Mouse (Mus musculus) MN1 (cell line): ENCODE measurements around the gene Fas.

ENCODE experiments used
- DNase-seq: peaks from one replicate; pipeline ENCODE4 v3.0.0-alpha.2; 2016; ENCODE audit warnings: low spot score

Fas gene

DNA sequence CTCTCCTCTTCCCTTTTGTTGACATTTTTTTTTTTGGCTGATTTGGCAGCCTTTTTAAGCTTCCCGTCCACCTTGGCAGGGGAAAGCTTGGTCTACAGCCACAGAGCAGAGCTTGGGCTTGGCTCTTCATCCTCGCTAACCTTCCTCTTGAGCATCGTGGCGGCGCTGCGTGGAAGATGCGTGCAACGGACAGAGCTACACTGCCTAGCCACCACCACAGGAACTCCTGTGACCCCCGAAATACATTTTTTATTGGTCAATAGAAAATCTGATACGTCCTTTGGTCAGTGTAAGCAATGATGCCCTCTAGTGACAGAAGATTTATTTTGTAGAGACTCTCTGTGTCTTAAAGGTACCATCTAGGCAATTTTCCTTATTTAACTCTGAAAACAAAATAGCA is 6.1 kb upstream of the Fas start:
- DNase-seq = no peak

DNA sequence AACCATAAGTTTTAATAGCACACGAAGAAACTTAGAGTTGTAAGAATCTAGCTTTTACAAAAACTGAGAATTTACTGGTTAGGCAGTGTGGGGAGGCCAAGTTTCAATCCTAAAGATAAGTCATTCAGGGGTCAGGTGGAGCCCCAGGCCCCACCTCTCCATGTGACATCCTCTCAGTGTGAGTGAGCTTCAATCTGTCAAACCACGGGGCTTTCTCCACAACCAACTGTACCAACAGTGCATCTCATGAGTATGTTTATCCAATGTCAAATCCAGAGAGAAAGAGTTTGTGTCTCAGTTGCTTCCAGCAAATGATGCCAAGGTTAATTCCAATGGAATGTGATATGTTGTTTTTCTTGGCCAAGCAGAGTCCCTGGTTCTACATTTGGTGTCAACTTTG is 5.6 kb upstream of the Fas start:
- no peak for DNase-seq

DNA sequence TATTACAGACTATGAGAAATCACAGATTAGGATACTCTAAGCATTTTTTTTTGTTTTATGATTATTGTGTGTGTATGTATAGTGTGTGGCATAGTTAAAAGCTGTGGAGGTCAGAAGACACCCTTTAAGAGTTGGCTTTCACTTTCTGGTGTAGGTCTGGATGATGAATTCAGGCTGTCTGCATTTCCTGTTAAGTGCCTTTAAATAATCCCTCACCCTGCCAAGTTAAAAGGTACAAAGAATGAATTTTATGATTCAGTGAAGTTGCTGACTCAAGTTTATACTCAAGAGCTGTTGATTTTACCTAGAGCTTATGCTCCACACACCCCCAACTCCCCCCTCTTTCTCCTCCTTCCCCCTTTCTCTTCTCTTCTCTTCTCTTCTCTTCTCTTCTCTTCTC is 3.2 kb upstream of the Fas start:
- DNase-seq = no peak

DNA sequence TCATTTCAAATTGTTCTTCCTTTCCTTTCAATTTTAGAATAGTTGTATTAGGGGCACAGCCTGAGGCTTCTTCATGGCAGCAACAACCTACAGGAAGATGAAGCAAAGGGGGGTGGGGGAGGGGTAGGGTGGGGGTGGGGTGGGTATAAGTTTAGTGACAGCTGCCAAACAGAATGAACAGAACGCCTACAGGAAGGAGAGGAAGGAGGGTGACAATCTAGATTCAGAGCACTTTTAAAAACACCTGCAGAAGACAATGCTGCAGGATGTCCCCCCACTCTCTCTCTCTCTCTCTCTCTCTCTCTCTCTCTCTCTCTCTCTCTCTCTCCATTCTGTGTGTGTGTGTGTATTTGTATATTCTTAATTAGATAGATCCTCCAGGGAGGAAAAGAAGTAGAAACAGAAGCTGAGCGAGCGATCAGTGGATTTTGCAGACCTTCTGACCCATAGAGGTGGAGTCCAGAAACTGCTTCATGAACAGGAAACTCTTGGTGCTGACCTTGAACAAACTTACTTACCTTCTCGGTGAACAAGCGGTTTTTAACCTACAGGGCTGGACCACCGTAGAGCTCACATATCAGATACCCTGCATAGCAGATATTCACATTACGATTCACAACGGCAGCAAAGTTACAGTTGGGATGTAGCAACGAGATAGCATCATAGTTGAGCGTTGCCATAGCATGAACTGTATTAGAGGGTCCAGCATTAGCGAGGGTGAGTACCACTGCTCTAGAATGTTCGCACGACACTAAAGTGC is 2.6 kb upstream of the Fas start:
- DNase-seq = no peak

DNA sequence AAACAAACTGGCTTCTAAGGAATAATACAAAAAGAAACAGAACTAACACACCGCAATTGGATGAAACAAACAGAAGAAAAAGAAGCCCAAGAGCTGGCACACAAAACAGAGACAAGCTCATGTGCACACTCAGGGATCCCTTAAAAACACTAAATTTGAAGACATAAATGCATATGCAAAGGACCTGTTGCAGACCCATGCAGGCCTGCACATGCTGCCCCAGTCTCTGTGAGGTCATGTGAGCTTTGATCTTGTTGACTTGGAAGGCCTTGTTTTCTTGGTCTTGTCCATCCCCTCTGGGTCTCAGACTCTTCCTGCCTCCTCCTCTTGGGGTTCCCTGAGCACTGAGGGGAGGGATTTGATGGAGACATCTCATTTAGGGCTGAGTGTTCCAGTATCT is 1.8 kb upstream of the Fas start:
- DNase-seq = no peak

DNA sequence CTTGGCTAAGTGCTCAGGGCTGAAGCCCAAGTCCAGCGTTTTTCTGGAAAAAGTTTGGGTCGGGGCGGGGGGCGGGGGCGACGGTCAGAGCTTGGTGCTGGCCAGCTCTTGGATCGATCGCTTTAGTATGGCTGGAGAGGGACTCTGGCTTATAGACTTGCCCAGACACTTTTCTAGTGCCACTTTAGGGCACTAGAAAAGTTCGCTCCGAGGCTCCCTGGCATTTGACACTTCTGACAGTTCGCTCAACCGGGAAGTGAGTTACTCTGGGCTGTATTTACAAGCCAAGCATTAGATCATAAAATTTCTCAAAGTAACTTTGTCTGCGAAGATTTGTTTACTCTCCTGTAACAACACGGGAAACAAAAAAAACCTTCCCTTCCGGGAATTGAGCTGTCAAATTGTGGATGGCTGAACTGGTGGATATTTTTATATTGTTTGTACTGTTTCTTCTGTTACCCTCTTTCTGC is 441 bp downstream of the Fas start:
- DNase-seq = no peak

DNA sequence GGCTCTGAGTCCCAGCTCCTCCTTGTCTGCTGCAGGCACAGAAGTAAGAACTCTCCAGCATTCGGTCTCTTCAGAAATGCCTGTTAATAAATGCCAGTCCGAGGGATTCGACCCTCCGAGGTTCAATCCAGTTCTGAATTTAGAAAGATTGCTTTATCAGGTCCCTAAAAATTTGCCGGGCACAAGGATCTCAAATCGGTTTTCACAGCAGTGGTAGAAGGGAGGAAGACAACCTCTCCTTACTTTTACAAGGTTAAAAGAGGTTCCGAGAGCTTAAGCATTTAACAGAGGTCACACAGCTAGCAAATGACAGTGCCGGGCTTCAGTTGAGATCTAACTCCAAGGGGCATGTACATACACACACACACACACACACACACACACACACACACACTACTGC is 913 bp downstream of the Fas start:
- no peak for DNase-seq

DNA sequence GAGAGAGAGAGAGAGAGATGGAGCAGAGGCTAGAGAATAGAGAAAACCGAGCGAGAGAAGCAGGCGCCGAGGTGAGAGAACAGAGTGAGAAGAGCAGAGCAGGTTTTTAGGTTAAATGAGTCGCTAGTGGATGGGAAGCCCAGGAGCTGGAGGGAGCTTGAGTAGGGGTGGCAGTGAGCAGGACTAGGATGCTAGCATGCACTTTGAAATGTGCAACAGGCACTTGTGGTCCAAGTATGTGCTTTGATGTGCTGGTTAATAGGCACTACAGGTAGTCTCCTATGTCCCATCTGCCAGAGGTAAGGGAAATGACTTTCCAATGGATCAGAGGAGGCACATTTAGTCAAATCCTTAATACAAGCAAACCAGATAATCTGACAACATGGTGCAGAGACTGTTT is 1.5 kb downstream of the Fas start:
- DNase-seq = no peak

DNA sequence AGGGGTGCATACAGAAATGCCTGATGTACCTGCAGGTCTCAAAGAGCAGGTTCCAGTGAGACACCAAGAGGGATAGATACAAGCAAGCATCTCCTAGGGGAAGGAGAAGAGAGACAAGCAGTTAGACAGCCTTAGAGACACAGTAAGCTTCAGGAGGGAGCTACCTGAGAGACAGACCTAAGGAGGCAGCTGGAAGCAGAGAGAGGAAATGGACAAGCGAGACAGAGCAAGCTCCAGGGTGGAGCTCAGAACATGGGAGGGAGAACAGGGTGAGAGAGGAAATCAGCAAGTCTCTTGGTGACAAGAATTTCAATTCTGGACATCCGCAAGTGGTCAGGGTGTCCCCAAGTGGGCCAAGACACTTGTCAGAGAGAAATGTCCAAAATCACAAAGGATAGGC is 2.2 kb downstream of the Fas start:
- no peak for DNase-seq

DNA sequence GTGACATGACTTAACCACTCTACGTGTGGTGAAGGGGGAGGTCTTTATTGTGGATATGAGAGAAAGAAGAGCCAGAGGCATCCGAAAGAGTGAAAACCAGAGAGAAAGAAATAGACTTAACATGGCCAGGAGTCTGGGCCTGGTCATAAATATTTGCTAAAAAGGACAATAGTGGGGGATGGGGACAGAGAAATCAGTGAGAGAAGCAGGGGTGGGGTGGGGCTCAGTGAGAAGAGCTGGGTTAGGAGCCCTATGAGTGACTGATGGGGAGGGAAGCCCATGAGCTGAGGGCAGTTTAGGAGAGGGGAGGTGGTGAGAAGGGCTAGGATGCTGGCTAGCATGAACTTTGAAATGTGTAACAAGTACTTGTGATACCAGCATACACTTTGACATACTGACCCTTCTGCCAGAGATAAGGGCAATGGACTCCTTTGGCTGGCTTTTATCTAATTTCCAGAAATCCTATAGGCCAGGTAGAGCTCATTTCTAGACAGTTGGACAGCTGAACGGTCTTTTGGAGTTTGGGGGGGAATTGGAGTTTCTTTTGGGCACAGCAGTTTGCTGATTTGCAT is 3.0 kb downstream of the Fas start:
- DNase-seq = no peak

DNA sequence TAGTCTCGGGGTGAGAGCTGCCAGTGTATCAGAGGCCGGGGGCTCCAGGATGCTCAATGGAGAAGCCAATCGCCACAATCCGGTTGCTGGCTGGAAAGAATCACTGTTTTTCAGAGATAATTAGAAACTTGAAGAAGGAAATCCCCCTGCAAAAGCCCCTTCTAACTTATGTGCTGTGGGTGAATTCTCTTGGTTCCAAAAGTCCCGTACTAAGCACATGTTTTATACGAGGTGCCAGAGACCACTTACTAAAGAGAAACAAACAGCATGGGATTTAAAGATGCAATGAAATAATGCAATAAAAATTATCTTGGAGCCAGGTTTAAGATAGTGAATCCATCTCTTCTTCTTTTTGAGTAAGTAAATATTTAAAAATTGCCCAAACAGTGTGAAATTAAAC is 5.0 kb downstream of the Fas start:
- DNase-seq = no peak

DNA sequence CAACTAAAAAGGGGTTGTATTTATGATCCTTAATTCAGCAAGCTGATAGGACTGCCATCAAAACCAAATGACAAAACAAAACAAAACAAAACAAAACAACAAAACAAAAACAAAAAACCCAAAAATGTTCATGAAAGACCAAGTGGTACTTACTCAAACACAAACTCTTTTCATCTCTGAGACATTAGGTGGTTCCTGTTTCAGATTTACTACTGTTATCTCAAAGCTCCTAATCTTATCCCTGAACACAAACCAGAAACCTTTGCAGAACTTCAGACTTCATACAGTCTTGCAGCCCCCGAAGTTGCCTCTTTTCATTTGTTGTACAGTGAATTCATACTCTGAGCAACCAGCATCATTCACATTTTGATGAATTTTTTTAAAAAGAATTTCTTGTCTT is 8.1 kb downstream of the Fas start:
- no peak for DNase-seq

DNA sequence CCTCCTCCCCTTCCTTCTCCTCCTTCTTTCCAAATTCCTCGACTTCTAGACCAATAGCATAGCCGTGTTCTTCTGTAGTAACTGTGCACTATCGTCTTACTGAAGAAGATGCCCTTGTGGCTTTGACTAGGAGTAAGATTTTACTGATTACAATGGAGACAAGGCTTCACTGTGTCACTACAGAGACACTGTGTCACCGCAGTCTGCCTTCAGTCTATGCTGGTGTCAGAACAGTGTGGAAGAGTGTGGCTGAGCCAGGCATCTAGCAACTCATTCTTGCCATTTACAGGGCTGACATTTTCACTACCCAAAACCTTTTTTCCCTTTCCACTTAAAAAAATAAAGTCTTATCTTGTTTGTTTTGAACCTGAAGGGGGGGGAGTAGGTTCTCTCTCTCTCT is 8.8 kb downstream of the Fas start:
- no peak for DNase-seq

DNA sequence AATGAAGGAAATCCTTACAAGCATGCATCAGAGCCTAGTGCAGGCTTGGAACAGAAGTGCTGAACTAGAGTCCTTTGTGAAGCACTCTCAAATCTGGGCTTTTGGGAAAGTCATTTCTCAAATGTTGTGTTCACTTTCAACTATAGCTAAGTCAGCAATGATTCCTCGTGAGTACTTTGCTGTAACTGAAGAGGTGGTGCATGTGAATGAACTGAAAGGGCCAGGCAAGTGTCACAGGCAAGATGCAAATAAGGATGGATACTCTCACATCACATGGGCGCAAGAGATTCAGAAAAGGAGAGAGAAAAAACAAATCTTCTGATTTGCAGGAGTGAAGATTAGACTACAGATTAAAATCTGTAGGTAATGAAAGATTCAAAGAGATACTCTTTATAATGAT is 10.0 kb downstream of the Fas start:
- no peak for DNase-seq

DNA sequence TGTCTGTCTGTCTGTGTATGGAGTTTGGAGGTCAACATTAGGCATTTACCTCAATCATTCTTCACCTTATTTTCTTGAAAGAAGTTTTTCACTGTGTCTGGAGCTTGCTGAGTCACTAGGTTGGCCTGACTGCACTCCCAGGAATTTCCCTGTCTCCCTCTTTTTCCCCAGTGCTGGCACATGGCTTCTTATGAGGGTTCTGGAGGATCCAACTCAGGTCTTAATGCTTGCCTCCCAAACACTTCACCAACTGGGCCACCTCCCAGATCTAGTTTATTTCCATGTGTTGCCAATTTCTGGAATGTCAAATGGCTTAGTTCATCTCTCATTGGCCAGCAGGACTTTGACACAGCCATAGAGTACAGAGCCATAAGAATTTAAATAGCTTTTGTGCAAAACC is 14.5 kb downstream of the Fas start:
- DNase-seq = no peak

DNA sequence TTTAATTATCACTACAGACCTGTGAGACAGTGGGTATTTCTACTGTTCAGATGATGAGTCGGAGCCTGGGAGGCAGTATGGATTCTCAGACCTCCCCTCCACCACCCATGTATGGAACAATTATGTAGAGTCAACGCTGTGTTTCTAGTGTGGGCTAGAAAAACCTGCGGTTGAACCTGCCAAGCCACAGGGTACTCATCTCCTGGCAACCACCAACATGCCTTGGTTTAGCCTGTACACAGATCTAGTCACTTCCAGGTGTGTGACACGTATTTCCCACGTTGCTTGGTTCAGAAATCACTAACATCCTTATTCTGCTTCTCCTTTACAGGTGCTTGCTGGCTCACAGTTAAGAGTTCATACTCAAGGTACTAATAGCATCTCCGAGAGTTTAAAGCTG is 16.3 kb downstream of the Fas start:
- no peak for DNase-seq

DNA sequence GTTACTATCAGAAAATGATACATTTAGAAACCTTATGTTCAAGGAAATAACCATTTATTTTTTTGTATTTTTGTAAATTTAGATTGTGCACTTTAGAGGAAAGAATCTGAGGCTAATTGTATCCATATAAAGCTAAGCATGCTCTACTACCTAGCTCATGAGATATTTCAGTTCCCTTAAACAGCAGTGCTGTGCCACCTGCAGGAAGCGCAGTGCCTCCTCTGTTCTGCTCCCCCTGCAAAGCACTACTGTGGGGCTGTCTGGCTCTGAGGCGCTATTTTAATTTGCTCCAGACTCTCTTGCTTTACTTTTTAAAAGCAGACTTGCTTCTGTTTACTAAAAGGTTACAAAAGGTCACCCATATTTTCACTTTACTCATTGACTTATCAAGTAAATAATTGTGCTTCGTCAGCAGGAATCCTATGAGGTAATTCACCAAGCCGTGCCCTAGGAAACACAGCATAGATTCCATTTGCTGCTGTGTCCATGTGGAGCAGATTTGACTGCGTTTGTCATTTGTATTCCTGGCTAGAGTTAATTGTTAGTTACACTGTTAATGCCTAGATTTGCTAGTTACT is 21.8 kb downstream of the Fas start:
- no peak for DNase-seq

DNA sequence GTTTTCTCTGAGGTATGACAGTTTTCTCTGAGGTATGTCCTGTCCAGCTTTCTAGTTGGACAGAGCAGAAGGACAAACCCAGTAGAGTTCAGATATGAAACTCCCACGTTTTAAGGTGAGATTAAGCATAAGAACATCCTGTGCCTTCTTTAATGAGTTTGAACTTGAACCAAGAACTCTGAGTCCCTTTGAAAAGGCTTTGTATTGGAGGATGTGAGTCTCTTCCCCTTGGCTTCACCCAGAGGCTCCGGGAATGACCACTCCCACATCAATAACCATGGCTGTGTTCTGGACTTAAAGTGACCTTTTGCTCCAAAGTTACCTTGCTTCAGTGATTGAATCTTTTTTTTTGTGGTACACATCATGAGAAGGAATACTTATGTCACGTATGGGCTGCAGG is 37.6 kb downstream of the Fas start:
- no peak for DNase-seq

DNA sequence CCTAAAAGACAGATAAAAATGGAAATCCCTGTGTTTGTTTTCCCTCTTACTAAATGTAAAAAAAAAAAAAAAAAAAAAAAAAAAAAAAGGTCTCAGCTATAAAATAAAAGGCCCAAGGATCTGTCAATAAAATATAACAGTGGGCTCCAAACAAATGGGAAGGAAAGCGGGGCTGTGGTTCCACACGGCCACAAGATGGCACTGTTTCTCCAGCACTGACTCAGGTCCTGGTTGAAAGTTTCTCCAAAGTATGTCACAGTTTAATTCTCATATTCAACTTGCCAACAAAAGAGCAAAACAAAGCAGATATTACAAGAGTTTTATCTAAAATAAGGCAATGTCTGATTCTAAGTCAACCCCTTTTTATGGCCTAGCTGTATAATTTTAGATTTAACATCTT is 43.8 kb downstream of the Fas start:
- DNase-seq = peak; percentile 43

DNA sequence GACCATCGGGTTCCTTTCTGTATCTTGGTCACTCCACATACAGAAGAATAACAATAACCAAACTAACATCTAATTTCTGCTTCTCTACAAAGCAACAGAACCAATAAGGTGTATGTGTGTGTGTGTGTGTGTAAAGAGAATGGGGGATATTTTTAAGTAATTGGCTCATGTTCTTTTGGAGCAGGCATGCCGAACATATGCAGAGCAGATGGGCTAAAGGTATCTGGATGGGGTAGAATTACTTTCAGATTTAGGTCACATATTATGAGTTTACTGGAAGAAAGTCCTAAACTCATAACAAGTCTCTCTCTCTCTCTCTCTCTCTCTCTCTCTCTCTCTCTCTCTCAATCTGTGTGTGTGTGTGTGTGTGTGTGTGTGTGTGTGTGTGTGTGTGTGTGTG is 54.2 kb downstream of the Fas start:
- DNase-seq = no peak

DNA sequence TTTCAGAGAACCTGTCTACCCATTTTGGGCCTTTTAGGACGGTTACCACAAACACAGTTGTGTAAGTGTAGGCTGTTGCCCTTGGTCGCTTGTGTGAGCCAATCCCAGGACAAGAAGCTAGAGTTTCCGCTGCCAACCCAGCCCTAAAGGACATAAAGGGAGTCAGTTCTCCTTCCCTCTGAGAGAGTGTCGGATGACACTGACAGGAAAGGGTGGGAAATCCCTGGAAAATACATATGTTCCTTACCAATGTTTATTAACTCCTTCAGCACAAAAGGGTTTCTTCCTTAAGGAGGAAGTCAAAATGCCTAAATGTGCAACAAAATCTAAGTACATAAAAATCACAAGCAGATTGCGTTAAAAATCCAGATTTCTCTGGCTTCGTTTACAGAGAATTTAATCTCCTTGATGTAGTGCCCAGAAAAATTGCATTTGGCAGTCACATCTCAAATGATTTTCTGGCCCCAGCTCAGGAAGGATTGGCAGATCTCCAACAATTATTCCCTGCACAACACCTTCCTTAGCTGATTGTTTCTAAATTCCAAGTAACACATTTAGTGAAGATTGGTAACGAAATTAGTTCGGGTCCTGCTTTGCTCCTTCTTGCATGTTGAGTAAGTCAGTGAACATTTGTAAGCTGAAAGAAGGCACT is 55.3 kb downstream of the Fas start:
- no peak for DNase-seq

DNA sequence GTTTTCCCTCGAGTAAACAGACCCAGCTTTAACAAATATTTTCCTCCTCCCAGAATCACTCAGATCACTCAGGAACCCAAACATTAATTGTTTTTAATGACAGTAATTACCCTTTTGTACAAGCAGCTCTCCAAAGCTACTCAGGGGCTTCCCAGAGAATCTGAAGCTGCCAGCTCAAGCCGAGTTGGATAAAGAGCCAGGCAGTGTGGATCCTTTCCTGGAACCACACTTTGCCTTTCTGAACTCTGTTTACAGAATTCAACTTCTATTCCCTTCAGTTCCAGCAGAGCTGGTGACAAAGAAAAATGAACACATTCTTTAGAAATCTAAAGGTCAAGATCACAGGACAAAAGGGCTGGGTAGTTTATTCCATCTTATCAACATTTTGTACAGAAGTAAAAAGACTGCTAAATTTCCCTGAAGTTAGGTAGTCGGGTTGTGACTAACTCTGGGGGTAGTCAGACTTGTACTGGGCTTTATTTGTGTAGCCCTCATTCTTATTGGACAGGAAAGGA is 62.9 kb downstream of the Fas start:
- no peak for DNase-seq

DNA sequence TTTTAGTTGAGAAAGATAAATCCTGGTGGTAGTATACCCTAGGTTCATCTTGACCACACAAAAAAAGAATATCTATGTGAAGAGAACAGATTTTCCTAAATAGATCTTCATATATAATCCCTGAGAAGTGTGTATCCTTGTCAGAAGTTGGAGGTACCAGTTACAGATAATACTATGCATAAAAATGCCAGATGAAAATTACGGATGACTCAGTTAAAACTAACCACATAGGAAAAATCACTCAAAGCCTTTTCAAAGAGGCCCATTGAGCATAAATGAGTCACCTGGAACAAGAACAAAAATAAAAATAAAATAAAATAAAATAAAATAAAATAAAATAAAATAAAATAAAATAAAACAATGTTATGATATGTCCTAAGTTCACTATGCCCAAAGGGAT is 72.2 kb downstream of the Fas start:
- DNase-seq = no peak
